Mouse (Mus musculus) MEL (cell line): ENCODE measurements around the gene Nelfcd. TPM values are rescaled to one million over a fixed set of nuclear protein-coding genes. Genes with fewer than 3 reads are reported as not detected.

Experiments used
- DNase-seq: peaks from one replicate; pipeline ENCODE4 v3.0.0; 2011; ENCODE audit warnings: low read depth, low spot score
- H3K27ac ChIP-seq: 2 replicates; pipeline ENCODE4 v1.5.1; 2012; ENCODE audit warnings: low read depth, mild to moderate bottlenecking, control low read depth, low read length, moderate library complexity; ENCODE audit not compliant: control insufficient read depth
- H3K27me3 ChIP-seq, 2 experiments: fragments of 150-350 bp in 1 of 2; sonication (generic) in 1 of 2; 2 replicates each; pipeline ENCODE4 v1.6.1; 2012; ENCODE audit warnings: low read length in 2 of 2, mild to moderate bottlenecking in 2 of 2, improper control_type of control experiment in 1 of 2, moderate library complexity in 1 of 2; ENCODE audit not compliant: insufficient read depth in 2 of 2, control insufficient read depth in 1 of 2
- H3K36me3 ChIP-seq, 2 experiments: 2 replicates each; pipeline ENCODE4 v1.6.1; 2012 to 2014; ENCODE audit warnings: low read length in 2 of 2, improper control_type of control experiment in 1 of 2, inconsistent platforms in 1 of 2, mild to moderate bottlenecking in 1 of 2; ENCODE audit not compliant: insufficient read depth in 2 of 2, control insufficient read depth in 1 of 2
- H3K4me1 ChIP-seq, 2 experiments: fragments of 150-350 bp in 1 of 2; sonication (generic) in 1 of 2; 2 replicates each; pipeline ENCODE4 v1.6.1; 2012; ENCODE audit warnings: low read length in 2 of 2, improper control_type of control experiment in 1 of 2, mild to moderate bottlenecking in 1 of 2; ENCODE audit not compliant: insufficient read depth in 2 of 2, control insufficient read depth in 1 of 2
- H3K4me3 ChIP-seq, 2 experiments: fragments of 150-350 bp in 1 of 2; sonication (generic) in 1 of 2; 2 replicates each; pipeline ENCODE4 v1.5.1; 2012; ENCODE audit warnings: low read depth in 2 of 2, low read length in 2 of 2, mild to moderate bottlenecking in 2 of 2, moderate library complexity in 2 of 2, control low read depth in 1 of 2, improper control_type of control experiment in 1 of 2; ENCODE audit not compliant: control insufficient read depth in 1 of 2, insufficient read depth in 1 of 2
- H3K79me2 ChIP-seq: 2 replicates; pipeline ENCODE4 v1.6.1; 2012; ENCODE audit warnings: mild to moderate bottlenecking, low read length, moderate library complexity; ENCODE audit not compliant: control insufficient read depth, poor library complexity, insufficient read depth
- H3K9ac ChIP-seq: 2 replicates; pipeline ENCODE4 v1.6.1; 2012; ENCODE audit warnings: low read depth, mild to moderate bottlenecking, control low read depth, low read length, moderate library complexity; ENCODE audit not compliant: control insufficient read depth, poor library complexity, severe bottlenecking
- H3K9me3 ChIP-seq: fragments of 150-350 bp; sonication (generic); replicated peaks from 2 replicates; pipeline ENCODE4 v1.6.1; 2012; ENCODE audit warnings: mild to moderate bottlenecking, low read length, improper control_type of control experiment, moderate library complexity; ENCODE audit not compliant: insufficient read depth
- BHLHE40 ChIP-seq: IDR thresholded peaks from 2 replicates; pipeline ENCODE4 v1.6.1; 2012; ENCODE audit warnings: low read depth, mild to moderate bottlenecking, inconsistent platforms, low read length, improper control_type of control experiment, borderline replicate concordance
- E2F4 ChIP-seq: IDR thresholded peaks from 2 replicates; pipeline ENCODE4 v1.6.1; 2011; ENCODE audit warnings: low read depth, low read length, improper control_type of control experiment, borderline replicate concordance
- ELF1 ChIP-seq: IDR thresholded peaks from 2 replicates; pipeline ENCODE4 v1.6.1; 2014; ENCODE audit warnings: low read depth, mild to moderate bottlenecking, inconsistent platforms, low read length, improper control_type of control experiment, moderate library complexity
- EP300 ChIP-seq, 2 experiments: IDR thresholded peaks; 2 replicates each; pipeline ENCODE4 v1.6.1; 2011; ENCODE audit warnings: improper control_type of control experiment in 2 of 2, low read length in 2 of 2, low read depth in 1 of 2, mild to moderate bottlenecking in 1 of 2
- ETS1 ChIP-seq: IDR thresholded peaks from 2 replicates; pipeline ENCODE4 v1.6.1; 2012; ENCODE audit warnings: low read depth, mild to moderate bottlenecking, inconsistent platforms, low read length, improper control_type of control experiment, moderate library complexity
- GABPA ChIP-seq: IDR thresholded peaks from 2 replicates; pipeline ENCODE4 v1.6.1; 2012; ENCODE audit warnings: low read depth, mild to moderate bottlenecking, inconsistent platforms, low read length, improper control_type of control experiment, moderate library complexity
- GATA1 ChIP-seq: IDR thresholded peaks from 2 replicates; pipeline ENCODE4 v1.6.1; 2011; ENCODE audit warnings: low read depth, low read length, improper control_type of control experiment
- HCFC1 ChIP-seq: IDR thresholded peaks from 2 replicates; pipeline ENCODE4 v1.6.1; 2012; ENCODE audit warnings: low read depth, mild to moderate bottlenecking, inconsistent platforms, low read length, improper control_type of control experiment, moderate library complexity
- JUND ChIP-seq: IDR thresholded peaks from 2 replicates; pipeline ENCODE4 v1.6.1; 2011; ENCODE audit warnings: low read depth, mild to moderate bottlenecking, improper control_type of control experiment, low read length
- KAT2A ChIP-seq: conservative IDR thresholded peaks from 2 replicates; pipeline ENCODE4 v1.6.1; 2012; ENCODE audit warnings: low read depth, low read length, improper control_type of control experiment, inconsistent platforms
- MAFK ChIP-seq: IDR thresholded peaks from 2 replicates; pipeline ENCODE4 v1.6.1; 2011; ENCODE audit warnings: low read depth, mild to moderate bottlenecking, low read length, improper control_type of control experiment, borderline replicate concordance
- MAX ChIP-seq: IDR thresholded peaks from 2 replicates; pipeline ENCODE4 v1.6.1; 2011; ENCODE audit warnings: low read length, improper control_type of control experiment
- MEF2A ChIP-seq: IDR thresholded peaks from 2 replicates; pipeline ENCODE4 v1.6.1; 2014; ENCODE audit warnings: low read depth, mild to moderate bottlenecking, inconsistent platforms, low read length, improper control_type of control experiment; ENCODE audit not compliant: poor library complexity, insufficient replicate concordance, severe bottlenecking; ENCODE audit errors: extremely low read depth
- MXI1 ChIP-seq: IDR thresholded peaks from 2 replicates; pipeline ENCODE4 v1.6.1; 2011; ENCODE audit warnings: mild to moderate bottlenecking, low read depth, low read length, improper control_type of control experiment
- MYB ChIP-seq: IDR thresholded peaks from 2 replicates; pipeline ENCODE4 v1.6.1; 2011; ENCODE audit warnings: mild to moderate bottlenecking, low read depth, low read length, improper control_type of control experiment
- NELFE ChIP-seq: IDR thresholded peaks from 2 replicates; pipeline ENCODE4 v1.6.1; 2011; ENCODE audit warnings: low read depth, low read length, improper control_type of control experiment
- POLR2A ChIP-seq, 2 experiments: IDR thresholded peaks; 2 replicates each; pipeline ENCODE4 v1.6.1; 2011 to 2012; ENCODE audit warnings: low read length in 2 of 2, mild to moderate bottlenecking in 2 of 2, control low read depth in 1 of 2, improper control_type of control experiment in 1 of 2, low read depth in 1 of 2, moderate library complexity in 1 of 2; ENCODE audit not compliant: control insufficient read depth in 1 of 2, insufficient read depth in 1 of 2, poor library complexity in 1 of 2
- POLR2AphosphoS2 ChIP-seq: IDR thresholded peaks from 2 replicates; pipeline ENCODE4 v1.6.1; 2011; ENCODE audit warnings: low read length, improper control_type of control experiment
- RCOR1 ChIP-seq: IDR thresholded peaks from 2 replicates; pipeline ENCODE4 v1.6.1; 2012; ENCODE audit warnings: low read depth, mild to moderate bottlenecking, inconsistent platforms, low read length, improper control_type of control experiment
- SMC3 ChIP-seq: IDR thresholded peaks from 2 replicates; pipeline ENCODE4 v1.6.1; 2011; ENCODE audit warnings: low read depth, low read length, improper control_type of control experiment
- TAL1 ChIP-seq: IDR thresholded peaks from 2 replicates; pipeline ENCODE4 v1.6.1; 2012; ENCODE audit warnings: mild to moderate bottlenecking, inconsistent platforms, low read length, moderate library complexity, mixed read lengths
- TBP ChIP-seq: IDR thresholded peaks from 2 replicates; pipeline ENCODE4 v1.8.0; 2011; ENCODE audit warnings: low read depth, low read length, improper control_type of control experiment
- TCF12 ChIP-seq: IDR thresholded peaks from 2 replicates; pipeline ENCODE4 v1.6.1; 2014; ENCODE audit warnings: low read depth, mild to moderate bottlenecking, inconsistent platforms, low read length, improper control_type of control experiment, moderate library complexity
- ZNF384 ChIP-seq: IDR thresholded peaks from 2 replicates; pipeline ENCODE4 v1.6.1; 2012; ENCODE audit warnings: low read depth, mild to moderate bottlenecking, inconsistent platforms, low read length, improper control_type of control experiment
- polyA plus RNA-seq, 2 experiments: library from polyadenylated mRNA; stranded (reverse) in 1 of 2; unstranded in 1 of 2; fragments of >175 nt in 1 of 2; fragments of >200 nt in 1 of 2; gene quantifications; 2 replicates each; pipeline versions ENCODE4 v1.2.1 to v1.2.4; 2012; ENCODE audit warnings: low replicate concordance in 2 of 2, low read depth in 1 of 2; ENCODE audit not compliant: insufficient read length in 2 of 2, insufficient read depth in 1 of 2, missing spikeins in 1 of 2
- total RNA-seq: library from RNA; depleted of rRNA; stranded (reverse); fragments of 300-350 nt; gene quantifications from 2 replicates; pipeline ENCODE4 v1.2.3, GENCODE M21; 2012

The Nelfcd gene
- total and polyA plus RNA-seq, 3 experiments: 46.8 to 89.0 (median 74.8) TPM

DNA sequence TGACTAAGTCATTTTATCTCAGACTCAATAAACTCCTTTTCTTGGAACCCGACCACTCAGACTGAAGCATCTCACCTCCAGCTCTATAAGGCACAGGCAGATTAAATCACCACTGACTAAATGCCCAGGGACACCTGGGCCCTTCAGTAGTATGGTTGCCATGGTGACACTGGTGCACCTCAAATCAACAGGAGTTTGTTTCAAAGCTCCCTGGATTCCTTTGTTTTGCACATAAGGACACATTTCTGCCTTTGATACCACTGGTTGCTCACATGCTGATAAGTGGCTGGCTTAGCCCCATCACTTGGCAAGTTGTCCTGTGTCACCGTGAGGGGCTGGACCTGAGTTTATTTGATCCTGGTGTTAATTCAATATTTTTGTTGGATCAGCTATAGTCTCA lies 43.8 kb downstream of the Nelfcd start:
- Histone ChIP-seq H3K27me3 (no peaks in the 10 kb centered on the region), H3K9me3 (no peaks in the 10 kb centered on the region), H3K9ac (no peak overlapping the region)
- TF ChIP-seq NELFE: 0 out of 2 replicates have a peak, but pooled peaks have one; percentile 13
- TF ChIP-seq EP300 (IDR thresholded peaks at IDR 0.05; ENCODE audit: low read depth in 1 of 2, low read length in 2 of 2): 0 out of 4 replicates have a peak, but pooled peaks of 1 of the 2 experiments have one; percentile 6
- TF ChIP-seq GATA1: peak; percentile 21; the same call in 1 of the 2 replicates
- no peak for TF ChIP-seq POLR2A (IDR thresholded peaks at IDR 0.05; ENCODE audit: control insufficient read depth in 1 of 2, insufficient read depth in 1 of 2, low read depth in 1 of 2, low read length in 2 of 2, poor library complexity in 1 of 2)
- TF ChIP-seq, all 39 proteins: peak for 3
- DNase-seq: no peak
- H3K27ac ChIP-seq: no peak overlapping the region
- peaks cover 13% of the 10 kb centered on the region for H3K79me2 ChIP-seq
- peaks cover 5 to 6% of the 10 kb centered on the region in 2 experiments for H3K36me3 ChIP-seq
- H3K4me3 ChIP-seq: no peak overlapping the region
- peaks cover 2 to 8% of the 10 kb centered on the region in 2 experiments; a peak in 3 of 4 replicates for H3K4me1 ChIP-seq

DNA sequence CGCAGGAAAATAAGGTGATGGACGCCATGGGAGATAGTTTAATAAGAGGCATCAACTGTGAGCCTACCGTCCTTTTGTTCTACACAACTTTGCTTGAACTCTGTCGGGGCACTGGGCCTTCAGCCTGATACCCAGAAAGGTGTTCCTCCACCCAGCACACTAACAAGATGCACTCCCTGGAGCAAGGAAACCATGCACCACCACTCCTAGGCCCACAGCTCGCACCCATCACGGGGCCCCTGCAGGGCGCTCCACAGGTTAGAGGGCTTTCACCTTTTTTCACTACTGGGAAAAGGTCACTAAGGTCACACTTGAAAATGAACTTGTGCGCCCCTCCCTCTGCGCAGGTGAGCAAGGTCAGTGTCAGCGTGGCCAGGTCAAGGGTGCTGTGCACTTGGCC lies 47.8 kb downstream of the Nelfcd start:
- no peak for TF ChIP-seq ZNF384
- no peak for TF ChIP-seq MEF2A
- no peak for TF ChIP-seq POLR2AphosphoS2
- no peak for TF ChIP-seq MYB
- no peak for TF ChIP-seq RCOR1
- TF ChIP-seq JUND: no peak
- Histone ChIP-seq H3K36me3 (peaks cover 5 to 6% of the 10 kb centered on the region in 2 experiments), H3K27me3 (no peaks in the 10 kb centered on the region), H3K9me3 (no peaks in the 10 kb centered on the region), H3K4me3 (peak overlapping the region; percentile 53 to 73), H3K4me1 (peaks cover 2 to 7% of the 10 kb centered on the region in 2 experiments; a peak in 2 of 4 replicates), H3K9ac (peak overlapping the region; percentile 67), H3K27ac (peak overlapping the region; percentile 25), H3K79me2 (peaks cover 14% of the 10 kb centered on the region)
- DNase-seq: peak; percentile 30

DNA sequence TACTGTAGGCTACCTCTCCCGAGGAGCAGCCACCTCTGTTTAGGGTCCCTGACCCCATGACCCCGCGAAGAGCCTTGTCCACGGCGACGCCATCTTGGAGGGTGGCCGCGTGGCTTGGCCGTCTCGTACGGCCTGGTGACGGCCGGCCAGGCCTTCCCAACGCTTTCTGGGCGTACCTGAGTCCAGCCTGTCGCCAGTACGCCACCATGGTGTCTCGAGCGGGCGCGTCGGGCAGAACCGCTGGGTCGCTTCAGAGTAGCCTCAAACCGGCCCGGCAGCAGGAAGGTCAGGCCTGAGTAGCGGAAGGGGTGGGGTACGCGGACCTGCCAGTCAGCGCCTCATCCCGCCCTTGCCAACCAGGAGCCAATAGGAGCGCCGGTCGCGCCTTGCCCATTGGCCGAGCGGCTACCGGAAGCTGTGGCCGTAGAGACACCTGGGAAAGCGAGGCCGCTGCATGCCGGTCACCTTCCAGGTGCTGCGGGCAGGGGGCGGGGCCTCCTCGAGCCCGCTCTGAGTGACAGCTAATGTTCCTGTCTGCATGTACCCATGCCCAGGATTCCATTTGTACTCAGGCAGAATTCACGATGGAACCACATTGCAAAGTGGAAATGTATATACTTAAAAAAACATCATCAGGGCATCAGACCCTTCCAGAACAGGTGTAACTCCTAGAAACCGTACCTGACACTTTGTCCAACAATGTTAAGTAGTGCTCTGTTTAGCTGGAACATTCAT lies 48.4 kb downstream of the Nelfcd start, which contains the start of gene Atp5e:
Gene Atp5e (minus strand): TSS at position 317 of the 735 bp plus-strand sequence.
- Histone ChIP-seq H3K27ac (peak within 1 kb of the TSS; percentile 25), H3K36me3 (peaks cover 5 to 7% of the 10 kb centered on the region in 2 experiments), H3K4me3 (peak within 1 kb of the TSS; percentile 53 to 73), H3K27me3 (no peaks in the 10 kb centered on the region), H3K9ac (peak within 1 kb of the TSS; percentile 67), H3K4me1 (peaks cover 2 to 7% of the 10 kb centered on the region in 2 experiments; a peak in 2 of 4 replicates), H3K79me2 (peaks cover 17% of the 10 kb centered on the region), H3K9me3 (no peaks in the 10 kb centered on the region)
- DNase-seq: peak; percentile 93
- TF ChIP-seq SMC3: no peak
- no peak for TF ChIP-seq JUND
- TF ChIP-seq ELF1: peak; percentile 87
- no peak for TF ChIP-seq GABPA
- TF ChIP-seq GATA1: no peak
- TF ChIP-seq BHLHE40: no peak
- TF ChIP-seq TAL1: no peak
- TF ChIP-seq ZNF384: no peak
- no peak for TF ChIP-seq MAFK
- TF ChIP-seq MEF2A: no peak
- peak; percentile 96 for TF ChIP-seq HCFC1
- TF ChIP-seq RCOR1: no peak
- peak; percentile 84; the same call in 1 of the 2 replicates for TF ChIP-seq KAT2A
- no peak for TF ChIP-seq E2F4
- TF ChIP-seq MXI1: peak; percentile 56
- TF ChIP-seq TCF12: peak; percentile 49; the same call in 1 of the 2 replicates
- peak; percentile 77 for TF ChIP-seq MAX
- no peak for TF ChIP-seq ETS1
- 0 out of 2 replicates have a peak, but pooled peaks have one; percentile 12 for TF ChIP-seq TBP
